Mouse (Mus musculus): ENCODE measurements around the gene Cacna2d2.

Cacna2d2 gene

DNA sequence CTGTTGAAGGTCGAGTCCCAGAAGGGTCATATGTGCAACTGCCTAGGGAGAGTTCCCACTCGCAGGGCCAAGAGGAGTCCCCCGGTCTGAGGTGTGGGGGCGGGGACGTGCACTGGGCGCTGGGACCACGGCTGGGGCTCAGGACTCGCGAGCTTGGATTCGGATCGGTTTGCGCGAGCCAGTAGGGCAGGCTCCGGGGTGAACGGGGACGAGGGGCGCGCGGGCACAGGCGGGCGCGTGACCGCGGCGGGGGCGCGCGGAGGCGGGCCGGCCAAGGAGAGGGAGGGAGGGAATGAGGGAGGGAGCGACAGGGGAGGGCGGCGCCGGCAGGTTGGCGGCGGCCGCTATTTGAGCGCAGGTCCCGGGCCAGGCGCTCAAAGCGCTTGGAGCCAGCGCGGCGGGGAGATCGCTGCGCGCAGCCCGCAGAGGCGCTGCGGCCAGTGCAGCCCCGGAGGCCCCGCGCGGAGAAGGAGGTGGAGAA is at the start of gene Cacna2d2:
Cacna2d2 (plus strand) TSS at position 122 of the 481 bp plus-strand sequence.
- peak; percentile 84 for DNase-seq (ENCODE audit: extremely low spot score)

DNA sequence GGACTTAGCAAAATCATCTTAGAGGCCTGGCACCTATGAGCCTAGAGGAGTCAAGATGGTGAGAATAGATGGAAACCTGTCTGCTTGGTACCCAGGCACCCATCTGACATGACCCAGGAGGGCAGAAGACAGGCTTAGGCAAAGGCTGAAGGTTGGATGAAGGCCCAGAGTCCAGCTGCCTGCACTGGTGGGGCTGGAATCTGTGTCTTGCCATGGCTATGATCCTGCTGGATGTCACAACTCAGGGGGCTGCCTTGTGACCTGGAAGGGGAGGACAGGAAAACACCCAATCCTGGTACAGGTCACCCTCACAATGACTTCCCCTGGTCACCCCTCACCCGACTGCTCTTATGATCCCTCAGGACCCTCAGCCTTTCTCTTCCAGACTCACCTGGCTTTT is 44.6 kb upstream of the Cacna2d2 start:
- no peak for DNase-seq (ENCODE audit: extremely low spot score)

DNA sequence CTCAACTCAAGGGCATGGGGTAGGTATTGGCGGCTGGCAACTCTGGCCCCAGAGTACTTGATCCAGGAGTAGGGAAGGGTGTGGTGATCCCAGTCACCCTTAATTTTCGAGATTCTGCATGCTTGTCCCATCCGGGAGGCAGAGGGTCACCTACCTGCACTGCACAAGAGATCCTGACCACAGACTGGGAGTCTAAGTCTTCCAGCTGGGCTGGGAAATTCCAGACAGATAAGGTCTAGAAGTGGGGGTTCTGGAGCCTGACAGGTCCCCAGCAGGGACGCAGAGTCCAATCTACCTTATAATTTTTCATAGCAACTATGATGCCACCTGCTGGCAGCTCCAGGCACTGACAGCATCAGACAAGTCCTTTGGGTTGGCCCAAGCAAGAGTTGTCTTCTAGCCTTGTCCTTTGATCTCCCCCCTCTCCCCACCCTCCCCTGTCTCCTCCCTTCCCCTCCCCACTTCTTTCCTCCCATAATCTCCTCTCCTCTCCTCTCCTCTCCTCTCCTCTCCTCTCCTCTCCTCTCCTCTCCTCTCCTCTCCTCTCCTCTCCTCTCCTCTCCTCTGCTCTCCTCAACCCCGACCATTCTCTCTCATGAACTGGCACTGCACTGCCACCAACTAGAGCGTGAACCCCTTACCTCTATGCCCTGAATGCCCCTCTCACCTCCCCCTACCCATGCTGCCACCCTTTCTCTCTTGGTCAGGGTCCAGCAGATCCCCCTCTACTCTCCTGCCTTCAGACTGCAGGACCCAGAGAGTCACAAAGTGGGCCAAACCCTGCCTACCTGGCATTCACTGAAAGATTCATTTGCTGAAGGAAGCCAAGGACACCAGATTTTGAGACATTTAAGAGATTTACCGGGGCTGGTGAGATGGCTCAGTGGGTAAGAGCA is 43.3 kb upstream of the Cacna2d2 start:
- peak; percentile 34 for DNase-seq (ENCODE audit: extremely low spot score)

DNA sequence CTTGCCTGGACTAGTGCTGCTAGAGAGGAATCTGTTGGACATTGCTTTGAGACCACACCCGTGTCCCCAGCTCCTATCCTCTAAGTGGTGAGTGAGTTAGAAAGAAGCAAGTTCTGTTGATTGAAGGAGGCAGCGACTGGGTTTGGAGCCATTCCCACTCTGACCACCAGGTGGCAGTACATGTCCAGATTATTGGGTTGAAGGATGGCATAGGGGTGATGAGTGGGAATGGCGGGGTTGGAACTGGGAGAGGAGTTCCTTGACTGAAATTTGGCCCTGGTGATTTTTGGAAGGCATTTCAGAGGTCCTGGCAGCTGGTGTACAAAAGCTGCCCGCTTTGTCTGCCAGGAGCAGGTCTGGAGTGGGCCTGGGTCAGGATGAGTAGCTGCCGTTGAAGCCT is 41.8 kb upstream of the Cacna2d2 start:
- peak; percentile 86 for DNase-seq (ENCODE audit: extremely low spot score)

DNA sequence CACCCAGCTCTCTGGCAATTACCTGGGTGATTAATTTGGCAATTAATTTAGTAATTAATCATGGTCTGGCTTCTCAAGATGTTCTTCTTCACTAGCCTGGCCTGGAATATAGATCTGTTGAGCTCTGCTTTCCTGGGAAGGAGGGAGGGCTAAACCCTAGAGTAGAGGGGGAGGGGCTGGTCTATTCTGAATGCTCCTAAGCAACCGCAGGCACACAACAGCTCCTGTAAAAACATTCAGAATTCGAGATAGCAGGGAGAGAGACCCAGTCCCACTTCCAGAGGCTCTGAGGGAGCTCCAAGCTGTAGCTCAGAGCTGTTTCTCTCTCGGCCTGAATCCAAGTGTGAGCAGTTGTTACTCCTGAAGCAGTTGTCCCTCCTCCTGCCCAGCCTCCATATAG is 38.4 kb upstream of the Cacna2d2 start:
- no peak for DNase-seq (ENCODE audit: extremely low spot score)

DNA sequence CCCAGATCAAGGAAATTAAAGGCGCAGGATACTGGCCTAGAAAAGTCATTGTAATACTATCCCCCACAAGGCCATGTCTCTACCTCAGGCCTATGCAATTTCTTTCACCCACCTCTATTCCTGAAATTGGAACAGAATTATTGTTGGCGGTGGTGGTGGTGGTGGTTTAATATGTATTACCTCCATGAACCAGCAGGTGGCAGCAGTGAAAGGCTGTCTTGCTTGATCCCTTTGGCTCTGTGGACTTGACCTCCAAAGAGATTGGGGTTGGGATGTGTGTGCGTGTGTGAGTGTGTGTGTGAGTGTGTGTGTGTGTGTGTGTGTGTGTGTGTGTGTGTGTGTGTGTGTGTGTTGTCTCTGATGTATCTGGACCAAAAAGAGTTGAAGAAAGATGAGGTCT is 32.8 kb upstream of the Cacna2d2 start:
- peak; percentile 46 for DNase-seq (ENCODE audit: extremely low spot score)

DNA sequence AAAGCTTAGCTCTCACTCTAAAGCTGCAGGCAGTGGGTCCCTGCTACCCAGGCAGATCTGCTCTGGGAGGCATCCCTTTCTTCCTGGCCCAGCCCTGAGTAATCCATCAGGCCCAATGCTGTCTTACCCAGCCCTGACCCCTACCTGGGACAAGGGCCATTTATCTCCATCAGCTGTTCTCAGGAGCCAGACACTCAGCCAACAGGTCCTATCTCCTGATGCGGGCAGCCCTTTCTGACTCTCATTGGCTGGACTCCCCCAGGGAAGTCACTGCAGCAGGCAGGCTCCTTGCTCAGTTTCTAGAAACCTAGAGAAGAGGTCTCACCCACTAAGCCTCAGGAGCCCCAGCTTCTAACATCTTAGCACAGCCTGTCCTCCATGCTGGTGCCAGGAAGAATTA is 31.1 kb upstream of the Cacna2d2 start:
- no peak for DNase-seq (ENCODE audit: extremely low spot score)

DNA sequence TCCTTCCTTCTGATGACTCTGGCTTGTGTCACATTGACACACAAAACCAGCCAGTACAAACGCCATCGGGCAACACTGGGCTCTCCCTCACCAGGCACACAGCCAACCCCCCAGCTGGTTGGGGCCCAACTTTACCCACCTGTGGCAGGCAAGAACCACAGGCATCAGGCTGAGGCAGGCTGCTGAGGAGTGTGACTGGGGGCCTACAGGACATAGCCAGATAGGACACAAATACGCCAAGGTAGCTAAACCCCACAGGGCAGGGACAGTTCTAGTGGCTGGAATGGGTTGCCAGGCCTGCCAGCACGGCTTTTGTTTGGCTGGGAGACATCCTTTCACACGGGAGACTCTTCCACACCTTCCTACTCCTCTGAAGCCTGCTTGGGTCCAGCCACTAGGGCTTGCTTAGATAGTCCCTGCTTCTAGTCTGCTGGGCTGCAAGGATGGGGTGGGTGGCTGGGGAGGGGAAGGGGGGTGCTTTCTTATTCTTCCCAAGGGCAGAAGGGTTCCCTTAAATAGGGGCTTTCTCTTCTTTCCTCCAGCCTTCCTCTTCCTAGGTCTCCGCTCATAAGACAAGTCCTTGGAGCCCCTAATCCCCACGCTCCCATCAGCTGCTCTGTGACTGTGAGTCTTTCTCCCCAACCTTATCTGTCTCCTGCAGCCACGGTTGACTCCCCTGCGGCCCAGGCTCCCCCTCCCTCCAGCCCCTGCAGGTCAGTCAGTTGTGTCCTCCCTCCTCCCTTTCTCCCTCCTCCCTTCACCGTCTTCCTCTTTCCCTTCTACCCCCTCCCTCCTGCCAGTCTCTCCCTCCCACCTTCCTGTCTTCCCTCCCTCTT is 29.9 kb upstream of the Cacna2d2 start:
- DNase-seq (ENCODE audit: extremely low spot score), result no peak

DNA sequence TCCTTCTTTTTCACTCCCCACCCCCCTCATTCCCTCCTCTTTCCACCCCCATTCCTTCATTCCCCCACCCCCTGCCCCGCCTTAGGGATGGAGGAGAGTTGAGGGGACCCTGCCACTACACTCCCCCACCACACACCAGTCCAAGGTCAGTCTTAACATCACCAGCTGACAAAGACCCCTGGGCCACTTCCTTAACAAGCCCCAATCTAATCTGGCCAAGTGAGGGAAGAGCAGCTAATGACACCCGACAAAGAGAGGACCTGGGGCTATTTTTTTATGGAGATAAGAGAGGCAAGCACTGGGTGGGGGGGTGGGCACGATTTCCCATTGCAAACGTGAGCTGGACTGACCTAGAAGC is 29.3 kb upstream of the Cacna2d2 start:
- no peak for DNase-seq (ENCODE audit: extremely low spot score)

DNA sequence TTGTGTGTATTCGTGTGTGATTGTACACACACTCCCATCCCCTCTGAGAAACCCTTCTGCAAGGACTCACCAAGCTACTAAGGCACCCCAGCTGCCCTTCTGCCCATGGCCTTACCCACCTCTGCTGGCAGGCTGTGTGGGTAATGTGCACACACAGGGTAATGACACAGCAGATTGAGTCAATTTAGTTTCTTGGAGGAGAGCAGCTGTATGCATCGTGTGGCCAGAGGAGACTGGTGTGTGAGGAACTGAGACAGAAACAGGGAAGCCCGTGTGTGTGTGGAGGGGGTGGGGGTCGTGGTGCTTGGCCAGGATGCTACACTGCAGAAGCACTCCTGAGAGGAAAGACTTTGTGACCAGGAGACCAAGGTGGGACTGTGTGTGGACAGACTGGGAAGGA is 27.0 kb upstream of the Cacna2d2 start:
- no peak for DNase-seq (ENCODE audit: extremely low spot score)

DNA sequence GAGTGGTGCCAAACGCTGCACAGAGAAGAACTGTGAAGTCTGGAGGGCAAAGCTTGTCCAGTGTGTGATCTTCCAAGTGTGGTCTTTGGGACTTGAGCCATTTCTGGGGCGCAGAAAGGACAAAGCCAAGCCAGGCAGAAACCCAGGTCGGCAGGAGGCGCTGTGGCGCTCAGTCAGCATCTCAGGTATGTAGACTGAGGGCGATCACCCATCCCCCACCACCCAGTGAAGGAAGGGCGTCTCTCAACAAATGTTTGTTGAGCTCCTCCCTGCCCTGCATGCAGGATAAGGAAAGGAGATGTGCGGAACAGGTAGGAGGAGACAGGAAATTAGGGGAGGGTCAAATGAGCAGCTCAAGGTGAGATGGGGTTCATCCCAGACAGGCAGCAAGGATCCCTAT is 24.8 kb upstream of the Cacna2d2 start:
- no peak for DNase-seq (ENCODE audit: extremely low spot score)

DNA sequence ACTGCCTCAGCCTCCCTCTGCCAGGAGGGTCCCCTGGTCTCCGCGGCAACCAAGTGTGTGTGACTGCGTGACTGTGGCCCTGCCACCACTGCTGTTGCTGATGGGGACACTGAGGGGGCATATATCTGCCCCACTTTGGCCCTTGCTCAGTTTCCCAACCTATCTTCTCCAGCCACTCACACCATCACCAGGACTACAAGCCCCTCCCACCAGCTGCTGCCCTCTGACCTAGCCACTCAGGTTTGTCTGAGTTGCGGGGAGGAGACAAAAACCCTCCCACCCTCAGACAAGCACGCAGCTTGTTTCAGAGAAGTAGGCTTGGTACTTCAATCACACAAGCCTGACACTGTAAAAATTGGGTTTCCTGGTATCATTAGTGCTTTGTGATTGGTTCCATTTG is 24.0 kb upstream of the Cacna2d2 start:
- DNase-seq (ENCODE audit: extremely low spot score), result no peak

DNA sequence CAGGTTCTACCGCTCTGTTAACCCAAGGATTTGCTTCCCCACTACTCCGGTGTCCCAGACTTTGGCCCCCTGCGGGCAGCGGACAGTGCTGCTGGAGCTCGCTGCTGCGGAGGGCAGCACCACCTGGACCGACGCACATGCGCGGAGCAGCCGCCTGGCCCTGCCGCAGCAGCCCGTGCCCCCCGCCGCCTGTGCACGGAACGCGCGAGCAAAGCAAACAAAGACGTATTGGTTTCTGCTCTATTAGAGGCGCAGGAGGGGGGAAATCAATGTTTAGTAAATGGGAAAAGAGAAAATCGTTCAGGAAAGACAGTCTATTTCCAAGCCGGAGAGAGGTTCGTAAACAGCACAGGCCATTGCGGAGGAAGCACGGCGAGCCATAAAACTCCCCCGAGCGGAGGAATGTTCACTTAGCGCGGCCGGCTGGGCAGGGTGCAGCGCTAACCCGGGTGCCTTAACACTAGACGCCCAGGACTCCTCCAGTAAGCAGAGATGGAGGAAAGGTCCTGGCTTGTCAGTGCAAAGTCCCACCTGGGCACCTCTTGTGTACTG is 21.4 kb upstream of the Cacna2d2 start:
- peak; percentile 58 for DNase-seq (ENCODE audit: extremely low spot score)

DNA sequence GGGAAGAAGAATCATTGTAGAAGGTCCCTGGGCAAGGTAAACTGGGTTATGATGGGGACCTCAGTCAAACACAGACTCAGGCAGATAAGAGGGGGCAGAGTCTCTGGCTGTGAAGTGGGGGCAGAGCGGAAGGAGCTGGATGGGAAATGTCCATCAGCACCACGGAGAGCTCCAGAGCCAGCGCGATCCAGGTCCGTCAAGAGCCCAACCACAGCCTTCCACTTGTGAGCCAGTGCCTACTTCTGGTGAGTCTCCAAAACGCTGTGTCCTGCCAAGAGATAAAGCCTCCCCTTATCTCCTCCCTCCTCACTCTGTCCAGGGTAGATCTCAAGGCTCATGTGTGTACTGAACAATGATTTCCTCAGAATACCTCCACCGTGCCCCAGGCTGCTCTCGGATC is 17.7 kb upstream of the Cacna2d2 start:
- peak; percentile 66 for DNase-seq (ENCODE audit: extremely low spot score)

DNA sequence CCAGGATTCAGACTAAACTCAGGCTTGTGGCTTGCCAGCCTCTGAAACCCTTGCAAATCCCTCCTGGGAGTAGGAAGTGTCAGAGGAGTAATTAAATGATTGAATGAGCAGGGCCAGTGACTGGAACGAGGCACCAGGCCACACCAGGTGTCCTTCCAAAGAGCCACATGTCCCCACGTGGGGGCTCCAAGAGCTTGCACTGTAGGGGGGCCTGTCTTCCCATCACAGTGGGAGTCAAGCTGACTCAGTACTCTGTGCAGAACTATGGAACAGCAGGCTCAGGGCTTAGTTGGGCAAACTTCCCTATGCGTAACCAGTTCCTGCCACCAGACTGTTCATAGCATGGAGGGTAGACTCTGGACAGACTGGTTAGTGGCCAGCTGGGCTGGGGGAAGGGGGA is 15.0 kb upstream of the Cacna2d2 start:
- DNase-seq (ENCODE audit: extremely low spot score), result no peak

DNA sequence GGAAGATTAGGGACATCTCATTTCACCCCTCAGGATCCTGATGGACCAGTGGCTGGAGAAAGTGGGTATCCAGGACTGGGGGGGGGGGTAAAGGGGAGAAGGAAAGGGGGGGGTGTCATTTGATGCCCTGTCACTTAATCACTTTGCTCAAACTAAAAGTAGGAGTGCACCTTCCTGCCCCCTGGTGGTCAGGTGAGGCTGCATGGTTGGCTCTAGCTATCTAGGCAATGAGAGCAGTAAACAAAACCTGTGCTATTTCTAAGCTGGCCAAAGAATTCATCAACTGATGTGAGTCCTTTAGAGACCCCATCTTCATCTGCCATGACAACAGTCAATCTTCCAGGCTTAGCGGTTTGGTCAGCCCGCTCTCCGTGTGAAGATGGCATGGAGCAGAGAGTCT is 12.7 kb upstream of the Cacna2d2 start:
- DNase-seq (ENCODE audit: extremely low spot score), result no peak

DNA sequence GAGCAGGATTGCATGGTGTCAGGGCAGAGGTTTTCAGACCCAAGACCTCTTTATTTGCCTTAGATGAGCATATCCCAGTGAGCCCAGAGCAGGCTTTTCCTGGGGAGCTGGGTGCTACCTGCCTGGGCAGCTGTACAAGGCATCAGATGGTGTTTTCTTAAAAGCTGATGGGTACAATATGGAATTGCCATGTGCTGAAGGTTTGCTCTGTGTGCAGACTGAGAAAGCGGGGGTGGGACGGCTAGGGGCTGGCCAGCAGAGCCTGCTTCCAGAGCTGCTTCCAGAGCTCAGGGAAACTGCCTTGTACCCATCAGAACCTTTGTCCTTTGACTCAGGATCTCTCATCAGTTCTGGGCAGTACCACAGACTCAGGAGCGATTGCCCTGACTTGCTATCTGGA is 11.7 kb upstream of the Cacna2d2 start:
- DNase-seq (ENCODE audit: extremely low spot score), result no peak

DNA sequence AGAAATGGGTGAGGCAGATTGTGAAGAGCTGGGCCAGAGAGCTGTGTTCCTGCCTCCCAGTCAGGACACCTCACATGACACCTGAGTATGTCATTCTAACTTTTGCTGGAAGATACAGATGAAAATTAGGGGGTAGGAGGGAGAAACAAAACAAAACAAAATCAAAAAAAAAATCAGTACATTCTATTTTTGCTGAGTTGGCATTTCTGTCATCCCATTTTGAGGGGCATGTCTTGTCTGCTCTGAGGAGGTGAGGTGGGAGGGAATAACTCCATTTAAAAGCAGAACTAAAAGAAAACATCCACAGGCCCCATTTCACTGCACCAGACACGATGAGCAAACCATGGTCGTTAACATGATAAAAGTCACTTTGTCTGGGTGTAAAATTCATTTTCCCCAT is 11.1 kb upstream of the Cacna2d2 start:
- DNase-seq (ENCODE audit: extremely low spot score), result no peak

DNA sequence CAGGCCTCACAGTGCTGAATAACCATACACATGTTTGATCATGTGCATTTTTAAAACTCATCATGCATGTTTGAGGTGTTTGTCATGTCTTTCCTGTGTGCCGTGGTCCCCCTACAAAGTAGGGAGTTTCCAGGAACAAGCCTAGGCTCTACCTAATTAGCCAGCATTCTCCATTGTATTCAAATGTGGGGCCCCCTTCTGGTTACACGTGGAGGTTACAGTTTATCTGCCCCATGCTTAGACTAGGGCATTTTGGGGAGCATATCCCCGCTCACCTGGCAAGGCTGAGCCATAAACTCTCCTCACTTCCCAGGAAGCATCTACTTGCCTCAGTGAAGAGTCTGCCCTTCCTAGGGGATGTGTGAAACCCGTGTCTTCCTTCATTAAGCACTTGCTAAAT is 3.0 kb upstream of the Cacna2d2 start:
- DNase-seq (ENCODE audit: extremely low spot score), result no peak

DNA sequence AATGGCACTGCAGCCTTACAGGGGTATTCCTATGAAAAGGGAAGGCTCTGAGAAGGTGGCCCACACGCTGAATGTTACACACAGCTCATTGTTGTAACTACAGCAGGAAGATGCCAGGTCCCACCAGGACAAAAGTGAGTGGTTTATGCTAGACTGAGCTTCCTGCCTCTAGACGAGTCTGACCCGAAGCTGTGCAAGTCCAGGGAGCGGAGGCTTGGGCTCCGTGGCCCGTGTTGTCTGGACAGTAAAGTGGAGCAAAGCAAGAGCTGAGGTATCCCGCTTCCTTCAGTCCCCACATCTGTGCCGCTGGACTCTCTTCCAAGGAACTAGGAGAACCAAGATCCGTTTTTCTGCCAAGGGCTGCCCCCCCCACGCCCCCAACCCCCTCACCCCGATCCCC is 444 bp upstream of the Cacna2d2 start:
- no peak for DNase-seq (ENCODE audit: extremely low spot score)

DNA sequence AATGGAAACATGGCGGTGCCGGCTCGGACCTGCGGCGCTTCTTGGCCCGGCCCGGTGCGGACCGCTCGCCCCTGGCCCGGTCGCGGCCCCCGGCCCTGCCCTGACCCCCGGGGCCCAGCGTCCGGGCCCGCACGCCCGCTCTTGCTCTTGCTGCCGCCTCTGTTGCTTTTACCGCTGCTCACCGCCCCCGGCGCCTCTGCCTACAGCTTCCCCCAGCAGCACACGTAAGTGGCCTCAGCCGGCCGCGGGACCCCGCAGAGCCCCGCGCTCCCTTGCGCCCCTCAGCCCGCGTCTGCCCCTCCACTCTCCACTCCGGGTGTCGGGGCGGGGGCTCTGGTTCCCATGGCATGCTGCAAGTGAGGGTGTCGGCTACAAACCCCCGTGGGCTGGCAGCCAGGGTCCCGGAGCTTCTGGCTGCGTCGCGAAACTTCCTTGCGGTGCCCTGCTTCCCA is 674 bp downstream of the Cacna2d2 start:
- DNase-seq (ENCODE audit: extremely low spot score), result peak; percentile 46

DNA sequence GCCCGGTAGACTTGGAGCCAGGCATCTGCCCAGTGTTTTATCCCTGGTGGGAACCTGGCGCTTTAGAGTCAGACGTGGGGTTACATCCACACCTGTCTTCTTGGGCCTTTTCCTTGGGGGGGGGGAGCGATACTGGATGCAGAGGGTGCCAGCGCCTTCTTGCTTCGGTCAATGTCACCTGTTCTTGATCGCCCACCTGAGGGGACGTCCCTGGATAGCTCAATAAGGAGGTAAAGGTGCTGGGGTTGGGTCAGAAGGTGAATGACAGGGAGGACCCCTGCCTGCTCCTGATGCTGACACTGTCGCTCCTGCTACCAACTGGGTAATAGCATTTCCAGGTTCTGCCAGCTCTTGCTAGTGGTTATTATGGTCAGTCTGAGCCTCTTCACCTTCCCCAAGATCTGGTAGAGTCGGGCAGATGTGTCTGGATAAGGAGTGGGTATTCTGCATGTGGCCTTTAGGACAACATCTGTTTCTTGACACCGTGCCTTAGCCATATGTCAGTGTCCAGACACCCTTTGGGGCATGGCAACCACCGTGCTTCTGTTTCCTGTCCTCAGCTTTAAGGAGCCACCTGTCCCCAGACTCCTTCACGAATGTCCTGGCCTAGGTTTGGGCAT is 1.4 kb downstream of the Cacna2d2 start:
- DNase-seq (ENCODE audit: extremely low spot score), result no peak

Measured in embryo, embryonic 9.5 days (tissue).